Mouse (Mus musculus): ENCODE data around the gene Rsph6a.

GRCm38 (mm10) chr7:19048006-19048527 lies 6.4 kb upstream of the Rsph6a start:
- TF ChIP-seq GATA1 (IDR thresholded peaks at IDR 0.05; ENCODE audit: borderline replicate concordance, low read length) (no peak), FLI1 (IDR thresholded peaks at IDR 0.05; ENCODE audit: low read length) (no peak)
